Mouse (Mus musculus): ENCODE data around the gene Kcnj16.
A peak's percentile ranks its signal among the peaks of the same experiment; 100 is the strongest.

Kcnj16 gene

DNA sequence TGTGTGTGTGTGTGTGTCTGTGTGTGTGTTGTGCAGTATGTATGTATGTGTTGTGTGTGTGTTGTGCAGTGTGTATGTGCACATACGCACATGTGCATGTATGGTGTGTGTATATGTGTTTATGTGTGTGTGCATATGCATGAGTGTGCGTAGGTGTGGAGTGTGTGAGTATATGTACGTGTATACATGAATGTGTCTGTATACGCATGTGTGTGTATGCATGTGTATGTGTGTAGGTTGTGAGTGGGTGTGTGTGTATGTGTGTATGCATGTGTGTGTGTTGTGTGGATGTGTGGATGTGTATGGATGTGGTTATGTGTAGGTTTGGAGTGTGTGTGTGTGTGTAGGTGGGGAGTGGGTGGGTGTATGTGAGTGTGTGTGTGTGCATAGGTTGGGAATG, 89.6 kb downstream of the Kcnj16 start:
- no peak for DNase-seq

- no peak for DNase-seq
Observed at GRCm38 (mm10) chr11:111059440-111059839, 91.6 kb downstream of the Kcnj16 start.

DNA sequence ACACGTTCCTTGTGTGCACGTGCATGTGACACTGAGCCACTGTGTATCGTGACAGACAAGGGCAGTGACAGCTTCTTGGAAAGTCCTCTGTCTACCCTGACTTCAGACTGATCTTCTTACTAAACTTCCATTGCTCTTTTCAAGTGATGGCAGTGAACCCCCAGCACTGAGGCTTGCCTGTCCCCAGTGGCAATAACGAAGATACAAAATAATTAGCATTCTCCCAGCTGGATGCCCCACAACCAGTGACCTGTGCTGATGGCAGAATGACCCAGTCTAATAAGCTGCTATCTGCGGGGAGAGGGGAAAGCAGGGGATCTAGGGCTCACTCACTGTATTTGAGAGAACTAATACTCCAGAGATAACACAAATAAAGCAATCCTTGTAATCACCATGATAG, 92.4 kb downstream of the Kcnj16 start:
- no peak for DNase-seq

DNA sequence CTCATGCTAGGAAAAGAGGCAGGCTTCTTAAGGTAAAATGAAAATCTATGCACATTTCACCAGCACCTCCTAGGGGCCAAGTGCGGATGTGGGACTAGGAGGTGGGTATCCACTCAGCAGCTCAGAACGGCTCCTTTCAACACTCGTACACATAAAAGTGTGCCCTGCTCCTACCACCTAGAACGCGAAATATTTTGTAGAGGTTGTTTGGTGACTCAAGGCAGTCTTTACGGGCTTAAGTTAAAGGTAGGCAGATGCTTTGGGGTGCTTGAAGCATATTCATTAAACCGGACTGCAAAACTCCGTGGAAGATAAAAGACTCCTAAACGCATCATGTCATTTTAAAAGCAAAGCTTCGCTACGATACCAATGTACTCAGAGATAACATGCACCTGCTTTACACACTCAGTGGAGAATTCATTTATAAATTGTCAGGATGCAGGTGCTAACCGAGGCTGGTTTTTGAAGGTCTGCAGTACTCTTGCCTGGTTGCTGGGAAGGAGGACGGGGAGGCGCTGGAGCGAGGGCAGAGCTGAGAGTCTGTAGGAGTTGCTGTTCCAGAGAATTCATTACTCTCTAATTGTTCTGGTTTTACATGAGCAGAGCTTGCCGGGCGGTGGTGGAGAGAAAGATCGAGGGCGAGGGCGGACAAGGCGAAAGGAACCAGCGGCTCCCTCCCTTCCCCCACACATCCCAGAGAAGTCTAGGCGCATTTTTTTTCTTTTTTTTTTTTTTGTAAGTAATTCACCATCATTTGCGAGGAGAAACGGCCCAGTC, 97.1 kb downstream of the Kcnj16 start:
- peak; percentile 69 for DNase-seq

GRCm38 (mm10) chr11:111065635-111066298, 97.9 kb downstream of the Kcnj16 start, which contains the start of gene Kcnj2:
Kcnj2 (plus strand) TSS chr11:111066164.
- DNase-seq, result peak; percentile 89

- peak; percentile 7 for DNase-seq
Observed at GRCm38 (mm10) chr11:111066299-111066691, 98.5 kb downstream of the Kcnj16 start.

DNA sequence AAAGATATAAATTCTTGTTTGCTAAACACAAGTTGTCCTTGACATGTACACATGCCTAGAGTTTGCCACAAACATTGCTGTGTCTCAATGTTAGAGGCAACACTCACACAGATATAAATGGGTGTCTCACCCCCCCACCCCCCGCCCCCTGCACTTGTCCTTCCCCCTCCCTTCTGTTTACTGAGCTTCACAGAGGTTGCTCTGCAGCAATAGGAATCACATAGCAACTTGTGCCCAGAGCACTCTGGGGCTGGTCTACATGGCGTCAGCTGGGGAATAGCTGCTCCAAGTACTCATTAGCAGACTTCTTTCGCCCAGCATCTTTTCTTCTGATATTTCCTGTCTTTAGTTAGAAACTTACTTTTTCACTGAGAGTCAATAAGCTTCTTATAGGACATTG, 100.0 kb downstream of the Kcnj16 start:
- no peak for DNase-seq

DNA sequence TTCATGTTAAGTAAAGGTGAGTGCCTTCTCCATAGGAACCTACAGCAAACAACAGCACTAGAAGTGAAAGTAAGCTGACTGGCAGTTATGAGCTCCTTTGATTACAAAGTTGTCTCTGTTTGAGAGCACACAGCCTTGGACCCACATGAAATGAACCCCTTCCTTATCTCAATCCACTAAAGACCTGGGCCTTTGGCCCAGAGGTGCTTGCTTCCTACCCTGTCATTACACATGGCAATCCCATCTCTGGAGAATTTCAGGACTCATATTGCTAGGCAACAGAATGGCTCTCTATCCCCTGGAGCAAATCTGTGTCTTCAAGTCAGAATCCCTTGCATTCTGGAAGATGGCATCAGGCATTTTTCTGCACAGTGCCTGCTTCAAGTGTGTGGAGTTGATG, 102.6 kb downstream of the Kcnj16 start:
- DNase-seq, result no peak

GRCm38 (mm10) chr11:111074131-111074530, 106.3 kb downstream of the Kcnj16 start:
- DNase-seq, result no peak
